Mouse (Mus musculus): Measurements from ENCODE around the gene Cebpzos. TPM values are rescaled to one million over a fixed set of nuclear protein-coding genes. Genes with fewer than 3 reads are reported as not detected.

Cebpzos gene
- polyA plus RNA-seq, 1 experiment from 2014 or later, result 113 TPM

DNA sequence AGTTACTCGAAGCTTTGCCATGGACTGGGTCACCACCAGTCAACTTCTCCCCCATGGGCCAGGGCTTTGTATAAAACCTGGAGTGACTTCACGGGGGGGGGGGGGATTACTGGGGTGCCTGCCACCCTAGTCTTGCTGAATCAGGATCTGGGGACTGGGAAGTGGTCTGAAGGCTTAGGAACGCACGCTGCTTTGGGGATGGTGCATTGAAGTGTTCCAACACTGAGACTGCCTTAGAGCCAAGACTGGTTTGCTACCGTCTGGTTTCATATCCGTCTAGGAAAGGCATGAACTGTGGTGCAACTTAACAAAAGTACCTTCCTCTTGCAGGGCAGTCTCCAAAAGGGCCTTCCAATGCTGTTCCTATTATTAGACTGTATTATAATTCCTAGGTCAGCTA is 1.4 kb downstream of the Cebpzos start:
- H3K27ac ChIP-seq (ENCODE audit: low read length), result no peak overlapping the region
- no peak overlapping the region for H3K4me3 ChIP-seq (replicated peaks; ENCODE audit: low read length)
- H3K36me3 ChIP-seq (ENCODE audit: control insufficient read depth, insufficient read depth, low read length), result 0 out of 2 replicates have a peak, but pooled peaks cover 18% of the 10 kb centered on the region
- H3K9ac ChIP-seq (ENCODE audit: low read length), result peak overlapping the region; percentile 6; the same call in 1 of the 2 replicates
- no peak for ATAC-seq (ENCODE audit: insufficient read depth, low FRiP score)
- H3K4me1 ChIP-seq (ENCODE audit: control insufficient read depth, insufficient read depth, low read length), result peaks cover 9% of the 10 kb centered on the region; the same call in 1 of the 2 replicates
- WGBS, result 48% methylated on average over 6 of the region's 6 CpGs
- H3K27me3 ChIP-seq (ENCODE audit: control insufficient read depth, insufficient read depth, low read length), result no peaks in the 10 kb centered on the region
- H3K4me2 ChIP-seq (ENCODE audit: low read depth, low read length), result peak overlapping the region; percentile 79; the same call in 1 of the 2 replicates
- no peaks in the 10 kb centered on the region for H3K9me3 ChIP-seq (replicated peaks; ENCODE audit: control insufficient read depth, low read length)

DNA sequence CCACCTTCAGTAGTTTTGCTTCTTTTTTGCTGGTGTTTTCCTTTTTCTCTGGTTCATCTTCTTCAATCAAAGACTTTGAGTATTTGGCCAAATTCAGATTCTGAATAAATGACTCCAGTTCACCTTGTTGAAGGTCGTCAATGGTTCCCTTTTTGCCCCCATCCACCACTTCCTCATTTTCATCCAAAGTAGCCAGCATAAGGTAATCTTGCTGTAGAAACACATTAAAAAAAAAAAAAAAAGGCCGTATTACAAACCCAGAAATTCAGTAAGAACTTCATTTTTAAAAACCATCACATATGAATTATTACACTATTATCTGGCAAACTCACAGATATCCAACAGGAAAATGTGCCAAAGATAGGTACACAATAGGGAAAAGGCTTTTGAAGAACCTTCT is 19.6 kb downstream of the Cebpzos start:
- Histone ChIP-seq H3K36me3 (ENCODE audit: control insufficient read depth, insufficient read depth, low read length) (peaks cover 7% of the 10 kb centered on the region; the same call in 1 of the 2 replicates), H3K27ac (ENCODE audit: low read length) (no peak overlapping the region), H3K4me2 (ENCODE audit: low read depth, low read length) (peak overlapping the region; percentile 85), H3K4me3 (replicated peaks; ENCODE audit: low read length) (peak overlapping the region; percentile 93), H3K9ac (ENCODE audit: low read length) (peak overlapping the region; percentile 89), H3K27me3 (ENCODE audit: control insufficient read depth, insufficient read depth, low read length) (no peaks in the 10 kb centered on the region), H3K9me3 (replicated peaks; ENCODE audit: control insufficient read depth, low read length) (no peaks in the 10 kb centered on the region), H3K4me1 (ENCODE audit: control insufficient read depth, insufficient read depth, low read length) (peaks cover 19% of the 10 kb centered on the region)
- ATAC-seq (ENCODE audit: insufficient read depth, low FRiP score), result no peak
- 83% methylated on average over 2 of the region's 2 CpGs for WGBS

DNA sequence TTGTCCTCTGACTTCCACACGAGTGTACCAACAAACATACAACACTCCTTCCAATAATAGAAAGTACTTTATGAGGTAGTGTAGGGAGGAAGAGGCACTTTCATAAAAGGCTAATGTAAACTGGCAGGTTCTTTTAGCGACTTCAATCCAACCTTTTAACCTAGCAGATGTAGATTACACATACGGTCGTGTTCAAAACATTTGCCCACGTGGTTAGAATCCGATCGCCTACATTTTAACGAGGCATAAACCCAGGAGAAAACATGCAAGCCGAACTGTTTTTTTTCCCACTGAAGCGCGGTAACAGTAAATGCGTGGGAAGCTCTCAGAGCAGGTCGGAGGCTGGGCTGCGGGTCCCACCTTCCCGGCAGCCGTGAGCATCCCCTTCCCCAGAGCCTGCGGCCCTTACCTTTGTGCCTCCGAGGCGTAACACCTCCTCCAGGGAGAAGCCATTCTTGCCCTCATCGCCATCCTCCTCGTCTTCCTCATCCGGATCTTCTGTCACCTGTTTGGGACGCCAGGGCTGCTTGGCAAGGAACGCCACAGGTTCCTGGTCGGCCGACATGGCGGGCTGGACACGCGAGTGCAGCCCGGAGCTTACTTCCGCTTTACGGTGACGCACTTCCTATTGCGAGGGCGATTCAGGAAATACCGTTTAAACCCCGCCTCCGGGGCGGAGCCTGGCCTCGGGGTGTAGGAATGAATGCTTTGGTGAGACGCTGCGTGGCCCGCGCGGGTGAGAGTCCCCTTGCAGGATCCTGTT is 20.3 kb downstream of the Cebpzos start, which contains the start of the genes Cebpz and Ndufaf7:
Gene Cebpz, minus strand, starts transcription at position 601 of the 763 bp plus-strand sequence.
Gene Ndufaf7, plus strand, starts transcription at position 671 of the 763 bp plus-strand sequence.
- Histone ChIP-seq H3K4me1 (ENCODE audit: control insufficient read depth, insufficient read depth, low read length) (peaks cover 19% of the 10 kb centered on the region), H3K27me3 (ENCODE audit: control insufficient read depth, insufficient read depth, low read length) (no peaks in the 10 kb centered on the region), H3K9ac (ENCODE audit: low read length) (peak within 1 kb of the TSS; percentile 89), H3K9me3 (replicated peaks; ENCODE audit: control insufficient read depth, low read length) (no peaks in the 10 kb centered on the region), H3K36me3 (ENCODE audit: control insufficient read depth, insufficient read depth, low read length) (no peaks in the 10 kb centered on the region), H3K4me2 (ENCODE audit: low read depth, low read length) (peak within 1 kb of the TSS; percentile 86), H3K4me3 (replicated peaks; ENCODE audit: low read length) (peak within 1 kb of the TSS; percentile 93), H3K27ac (ENCODE audit: low read length) (peak within 1 kb of the TSS; percentile 62)
- WGBS, result under 1% methylated on average over 45 of the region's 45 CpGs
- peak; percentile 100 for ATAC-seq (ENCODE audit: insufficient read depth, low FRiP score)

DNA sequence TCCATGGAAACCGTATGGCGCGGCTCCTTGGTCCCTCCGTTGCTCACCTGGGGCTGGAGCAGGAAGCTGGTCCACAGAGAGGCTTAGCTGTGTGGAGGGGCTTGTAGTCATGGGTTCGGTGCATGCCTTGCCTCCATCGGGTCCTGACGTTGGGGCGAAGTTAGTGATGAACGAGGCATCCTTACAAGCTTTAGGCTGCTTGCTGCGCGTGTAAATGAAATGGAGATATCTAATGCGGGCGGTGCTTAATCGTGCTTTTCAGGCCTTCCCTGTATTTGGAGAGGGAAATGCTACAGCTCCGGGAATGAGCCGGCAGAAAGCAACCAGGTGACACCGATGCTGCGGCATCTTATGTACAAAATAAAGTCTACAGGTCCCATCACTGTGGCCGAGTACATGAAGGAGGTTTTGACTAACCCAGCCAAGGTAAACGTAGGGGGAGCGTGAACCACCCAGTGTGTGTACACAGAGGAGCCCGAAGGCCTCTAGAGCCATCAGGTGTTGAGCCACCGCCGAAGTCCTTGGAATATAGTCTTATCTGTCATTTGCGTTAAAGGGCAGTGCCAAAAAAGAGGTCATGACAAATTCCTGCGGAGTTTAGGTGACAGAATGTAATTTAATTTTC is 21.0 kb downstream of the Cebpzos start:
- Histone ChIP-seq H3K9ac (ENCODE audit: low read length) (peak overlapping the region; percentile 89), H3K27me3 (ENCODE audit: control insufficient read depth, insufficient read depth, low read length) (no peaks in the 10 kb centered on the region), H3K36me3 (ENCODE audit: control insufficient read depth, insufficient read depth, low read length) (no peaks in the 10 kb centered on the region), H3K4me2 (ENCODE audit: low read depth, low read length) (peak overlapping the region; percentile 86), H3K4me1 (ENCODE audit: control insufficient read depth, insufficient read depth, low read length) (peaks cover 19% of the 10 kb centered on the region), H3K9me3 (replicated peaks; ENCODE audit: control insufficient read depth, low read length) (no peaks in the 10 kb centered on the region), H3K27ac (ENCODE audit: low read length) (no peak overlapping the region; the same call in 1 of the 2 replicates), H3K4me3 (replicated peaks; ENCODE audit: low read length) (peak overlapping the region; percentile 93)
- ATAC-seq (ENCODE audit: insufficient read depth, low FRiP score), result peak; percentile 27; the same call in 1 of the 2 replicates
- WGBS, result 5% methylated on average over 26 of the region's 26 CpGs

DNA sequence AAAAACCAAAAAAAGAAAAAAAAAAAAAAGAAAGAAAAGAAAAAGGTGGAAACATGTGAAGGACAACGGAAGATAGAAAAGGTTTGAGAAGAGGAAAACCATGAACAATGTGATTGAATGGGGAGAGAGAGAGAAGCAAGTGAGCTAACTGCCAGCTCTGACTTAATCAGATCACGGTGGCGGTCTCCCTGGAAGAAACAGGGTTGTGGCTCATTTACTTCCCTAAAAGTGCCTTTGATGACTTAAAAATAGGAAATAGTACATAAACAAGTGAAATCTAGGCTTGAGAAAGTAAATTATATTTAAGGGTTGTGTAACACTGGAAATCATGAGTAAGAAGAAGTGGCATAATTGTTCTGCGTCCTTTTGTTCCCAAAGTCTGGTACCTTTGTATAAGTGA is 22.6 kb downstream of the Cebpzos start:
- Histone ChIP-seq H3K36me3 (ENCODE audit: control insufficient read depth, insufficient read depth, low read length) (peaks cover 2% of the 10 kb centered on the region; the same call in 1 of the 2 replicates), H3K4me1 (ENCODE audit: control insufficient read depth, insufficient read depth, low read length) (peaks cover 13% of the 10 kb centered on the region), H3K9me3 (replicated peaks; ENCODE audit: control insufficient read depth, low read length) (no peaks in the 10 kb centered on the region), H3K9ac (ENCODE audit: low read length) (no peak overlapping the region), H3K4me3 (replicated peaks; ENCODE audit: low read length) (no peak overlapping the region), H3K4me2 (ENCODE audit: low read depth, low read length) (no peak overlapping the region), H3K27ac (ENCODE audit: low read length) (no peak overlapping the region), H3K27me3 (ENCODE audit: control insufficient read depth, insufficient read depth, low read length) (no peaks in the 10 kb centered on the region)
- 90% methylated on average over 4 of the region's 4 CpGs for WGBS
- ATAC-seq (ENCODE audit: insufficient read depth, low FRiP score), result no peak

DNA sequence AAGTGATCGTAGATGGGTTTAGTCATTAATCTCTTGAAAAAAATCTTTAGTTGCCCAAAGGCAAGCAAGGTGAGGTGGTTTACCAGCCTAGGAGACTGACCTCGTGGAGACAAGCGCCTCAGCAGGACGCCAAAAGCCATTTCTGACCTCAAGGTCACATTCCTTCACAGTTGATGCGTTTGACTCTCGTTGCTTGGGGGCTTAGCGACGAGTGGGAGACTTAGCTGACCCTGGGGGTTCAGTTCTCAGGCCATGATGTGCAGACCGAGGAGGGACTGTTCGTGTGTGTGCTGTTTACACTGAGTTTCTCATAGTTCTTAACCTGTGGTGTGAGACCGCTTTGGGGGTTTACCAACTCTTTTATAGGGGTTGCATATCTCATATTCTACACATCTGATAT is 26.3 kb downstream of the Cebpzos start:
- Histone ChIP-seq H3K4me2 (ENCODE audit: low read depth, low read length) (no peak overlapping the region), H3K27me3 (ENCODE audit: control insufficient read depth, insufficient read depth, low read length) (no peaks in the 10 kb centered on the region), H3K27ac (ENCODE audit: low read length) (no peak overlapping the region), H3K4me1 (ENCODE audit: control insufficient read depth, insufficient read depth, low read length) (peaks cover 3% of the 10 kb centered on the region), H3K4me3 (replicated peaks; ENCODE audit: low read length) (no peak overlapping the region), H3K9me3 (replicated peaks; ENCODE audit: control insufficient read depth, low read length) (no peaks in the 10 kb centered on the region), H3K9ac (ENCODE audit: low read length) (no peak overlapping the region), H3K36me3 (ENCODE audit: control insufficient read depth, insufficient read depth, low read length) (peaks cover 4% of the 10 kb centered on the region; the same call in 1 of the 2 replicates)
- ATAC-seq (ENCODE audit: insufficient read depth, low FRiP score), result no peak
- WGBS, result 38% methylated on average over 11 of the region's 11 CpGs

DNA sequence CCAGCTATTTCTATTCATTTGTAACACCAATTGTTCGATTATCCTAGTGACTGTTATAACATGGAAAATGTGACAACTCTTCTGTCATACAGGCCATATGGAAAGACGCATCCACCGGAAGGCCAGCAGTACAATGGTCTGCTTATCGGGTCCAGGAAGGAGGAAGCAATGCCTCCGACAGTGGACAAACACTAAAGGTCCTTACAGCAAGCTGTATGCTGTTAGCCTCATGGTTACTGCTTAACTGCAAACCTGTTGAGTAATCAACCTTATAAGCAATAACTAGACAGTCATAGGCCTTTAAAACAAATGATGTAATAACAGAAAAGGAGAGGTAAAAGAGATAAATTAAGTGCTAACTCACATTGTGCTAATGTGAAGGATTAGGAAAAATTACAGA is 34.9 kb downstream of the Cebpzos start:
- no peaks in the 10 kb centered on the region for H3K4me1 ChIP-seq (ENCODE audit: control insufficient read depth, insufficient read depth, low read length)
- H3K27me3 ChIP-seq (ENCODE audit: control insufficient read depth, insufficient read depth, low read length), result no peaks in the 10 kb centered on the region
- WGBS, result 93% methylated on average over 5 of the region's 5 CpGs
- H3K4me2 ChIP-seq (ENCODE audit: low read depth, low read length), result no peak overlapping the region
- no peaks in the 10 kb centered on the region for H3K9me3 ChIP-seq (replicated peaks; ENCODE audit: control insufficient read depth, low read length)
- no peak overlapping the region for H3K9ac ChIP-seq (ENCODE audit: low read length)
- ATAC-seq (ENCODE audit: insufficient read depth, low FRiP score), result no peak
- H3K36me3 ChIP-seq (ENCODE audit: control insufficient read depth, insufficient read depth, low read length), result peaks cover 13% of the 10 kb centered on the region
- no peak overlapping the region for H3K4me3 ChIP-seq (replicated peaks; ENCODE audit: low read length)
- no peak overlapping the region for H3K27ac ChIP-seq (ENCODE audit: low read length)

DNA sequence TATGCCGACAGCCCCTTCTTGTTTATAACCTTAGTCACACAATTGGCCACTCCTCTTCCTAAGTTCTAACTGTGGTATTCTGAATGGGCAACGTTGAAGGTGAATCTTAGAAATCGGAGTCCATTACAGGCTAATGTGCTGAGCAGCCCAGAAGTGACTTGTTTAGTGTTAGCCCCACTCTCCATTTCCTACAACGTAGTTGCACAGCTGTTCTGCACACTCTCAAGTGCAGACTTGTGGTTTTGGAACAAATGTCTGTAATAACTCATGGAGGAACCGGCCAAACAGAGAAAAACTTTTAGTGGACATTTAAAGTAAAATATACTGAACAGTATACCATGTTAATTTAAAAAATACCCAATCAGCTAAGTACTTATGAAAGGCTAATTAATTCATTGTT is 35.8 kb downstream of the Cebpzos start:
- Histone ChIP-seq H3K4me1 (ENCODE audit: control insufficient read depth, insufficient read depth, low read length) (no peaks in the 10 kb centered on the region), H3K27me3 (ENCODE audit: control insufficient read depth, insufficient read depth, low read length) (no peaks in the 10 kb centered on the region), H3K27ac (ENCODE audit: low read length) (no peak overlapping the region), H3K36me3 (ENCODE audit: control insufficient read depth, insufficient read depth, low read length) (peaks cover 17% of the 10 kb centered on the region), H3K4me2 (ENCODE audit: low read depth, low read length) (no peak overlapping the region), H3K9me3 (replicated peaks; ENCODE audit: control insufficient read depth, low read length) (no peaks in the 10 kb centered on the region), H3K9ac (ENCODE audit: low read length) (no peak overlapping the region), H3K4me3 (replicated peaks; ENCODE audit: low read length) (no peak overlapping the region)
- ATAC-seq (ENCODE audit: insufficient read depth, low FRiP score), result no peak
- 86% methylated on average over 5 of the region's 5 CpGs for WGBS

DNA sequence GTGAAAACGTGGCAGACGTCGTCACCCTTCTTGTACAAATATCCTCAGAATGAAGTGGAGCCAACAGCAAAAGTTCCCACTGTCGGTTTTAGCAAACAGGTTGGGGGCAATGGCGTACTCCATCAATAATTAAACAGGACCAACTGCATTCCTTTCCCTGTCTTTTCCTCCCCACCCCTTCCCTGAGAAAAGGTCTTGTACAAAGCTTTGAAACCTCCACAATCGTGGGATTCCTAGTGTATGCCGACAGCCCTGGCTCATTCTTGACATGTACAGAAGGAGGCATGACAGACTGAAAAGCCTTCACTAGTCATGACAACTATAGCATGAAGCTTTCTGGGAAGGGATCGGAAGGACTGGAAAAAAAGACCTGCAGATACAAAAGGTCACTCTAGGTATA is 36.9 kb downstream of the Cebpzos start:
- 65% methylated on average over 8 of the region's 8 CpGs for WGBS
- H3K4me1 ChIP-seq (ENCODE audit: control insufficient read depth, insufficient read depth, low read length), result no peaks in the 10 kb centered on the region
- no peak overlapping the region for H3K4me3 ChIP-seq (replicated peaks; ENCODE audit: low read length)
- H3K9ac ChIP-seq (ENCODE audit: low read length), result no peak overlapping the region
- H3K36me3 ChIP-seq (ENCODE audit: control insufficient read depth, insufficient read depth, low read length), result peaks cover 17% of the 10 kb centered on the region
- no peak for ATAC-seq (ENCODE audit: insufficient read depth, low FRiP score)
- no peak overlapping the region for H3K27ac ChIP-seq (ENCODE audit: low read length)
- H3K27me3 ChIP-seq (ENCODE audit: control insufficient read depth, insufficient read depth, low read length), result no peaks in the 10 kb centered on the region
- H3K4me2 ChIP-seq (ENCODE audit: low read depth, low read length), result no peak overlapping the region
- H3K9me3 ChIP-seq (replicated peaks; ENCODE audit: control insufficient read depth, low read length), result no peaks in the 10 kb centered on the region

Data from stomach, embryonic 16.5 days (tissue).